Mouse (Mus musculus) intestine, postnatal 0 days (tissue): ENCODE measurements at regions not wholly inside any gene's neighbourhood (a gene's known extent, or its start where the extent isn't known, plus 50 kb on each side); places are given as distances from the start of the nearest gene placed in this dataset.

Experiments used
- ATAC-seq: fragments of 200-750 bp; cut with Nextera tagmentation; 2 replicates; pipeline ENCODE4 v1.8.0; 2017; ENCODE audit warnings: mild to moderate bottlenecking, moderate TSS enrichment, moderate library complexity
- H3K27ac ChIP-seq: fragments of 300-500 bp; sonication (generic); 2 replicates; pipeline ENCODE4 v1.5.1; 2014; ENCODE audit warnings: mild to moderate bottlenecking, low read depth, low read length, moderate library complexity
- H3K27me3 ChIP-seq: fragments of 300-500 bp; sonication (generic); replicated peaks from 2 replicates; pipeline ENCODE4 v1.6.1; 2014; ENCODE audit warnings: low read length, mixed read lengths; ENCODE audit not compliant: control insufficient read depth, insufficient read depth
- H3K36me3 ChIP-seq: fragments of 300-500 bp; sonication (generic); 2 replicates; pipeline ENCODE4 v1.6.1; 2014; ENCODE audit warnings: mild to moderate bottlenecking, moderate library complexity; ENCODE audit not compliant: control insufficient read depth, insufficient read depth
- H3K4me1 ChIP-seq: fragments of 300-500 bp; sonication (generic); replicated peaks from 2 replicates; pipeline ENCODE4 v1.6.1; 2014; ENCODE audit warnings: antibody characterized with exemption, low read length, mixed read lengths; ENCODE audit not compliant: control insufficient read depth, insufficient read depth
- H3K4me2 ChIP-seq: fragments of 300-500 bp; sonication (generic); replicated peaks from 2 replicates; pipeline ENCODE4 v1.6.1; 2014; ENCODE audit warnings: low read depth, mild to moderate bottlenecking, moderate library complexity
- H3K4me3 ChIP-seq: fragments of 300-500 bp; sonication (generic); 2 replicates; pipeline ENCODE4 v1.5.1; 2014; ENCODE audit warnings: low read depth, low read length
- H3K9ac ChIP-seq: fragments of 300-500 bp; sonication (generic); 2 replicates; pipeline ENCODE4 v1.6.1; 2014; ENCODE audit warnings: mild to moderate bottlenecking, low read depth, low read length
- H3K9me3 ChIP-seq: fragments of 300-500 bp; sonication (generic); 2 replicates; pipeline ENCODE4 v1.6.1; 2016; ENCODE audit warnings: mixed run types; ENCODE audit not compliant: control insufficient read depth
- CTCF ChIP-seq: sonication (generic); IDR thresholded peaks from 2 replicates; pipeline ENCODE4 v1.5.1; 2016; ENCODE audit warnings: low read depth, mild to moderate bottlenecking, control low read depth, antibody characterized with exemption, moderate library complexity
- WGBS: fragments of 180-500 bp; shearing (Covaris S2); extraction: QIAGEN DNeasy Blood & Tissue Kit; methylation state at CpG from one replicate; pipeline ENCODE4 v1.1.7; 2014; 5-methylcytosine and 5-hydroxymethylcytosine counted together

DNA sequence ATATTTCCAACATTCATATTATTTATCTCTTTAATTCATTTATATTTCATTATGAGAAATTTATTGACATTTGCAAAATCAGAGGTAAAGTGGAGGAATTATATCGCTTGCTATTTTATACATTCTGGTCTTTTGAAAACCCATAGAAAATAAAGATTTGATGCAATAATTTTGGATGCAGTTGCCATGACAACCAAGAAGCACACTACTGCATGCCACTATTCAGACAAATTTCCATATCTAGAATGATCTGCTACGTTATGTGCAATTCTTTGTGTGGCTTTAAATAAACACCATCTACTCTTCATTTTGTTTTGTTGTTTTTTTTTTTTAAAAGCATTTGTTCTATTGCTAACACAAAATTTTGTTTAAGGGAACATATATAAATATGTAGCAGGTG lies 474.4 kb downstream of the Pcdh18 start:
- Histone ChIP-seq H3K27me3 (no peaks in the 10 kb centered on the region), H3K4me3 (no peak overlapping the region), H3K9ac (no peak overlapping the region), H3K4me1 (no peaks in the 10 kb centered on the region), H3K9me3 (no peaks in the 10 kb centered on the region), H3K4me2 (no peak overlapping the region), H3K36me3 (no peaks in the 10 kb centered on the region), H3K27ac (no peak overlapping the region)
- ATAC-seq: no peak
- no peak for TF ChIP-seq CTCF
- 85% methylated on average over 2 of the region's 2 CpGs for WGBS

DNA sequence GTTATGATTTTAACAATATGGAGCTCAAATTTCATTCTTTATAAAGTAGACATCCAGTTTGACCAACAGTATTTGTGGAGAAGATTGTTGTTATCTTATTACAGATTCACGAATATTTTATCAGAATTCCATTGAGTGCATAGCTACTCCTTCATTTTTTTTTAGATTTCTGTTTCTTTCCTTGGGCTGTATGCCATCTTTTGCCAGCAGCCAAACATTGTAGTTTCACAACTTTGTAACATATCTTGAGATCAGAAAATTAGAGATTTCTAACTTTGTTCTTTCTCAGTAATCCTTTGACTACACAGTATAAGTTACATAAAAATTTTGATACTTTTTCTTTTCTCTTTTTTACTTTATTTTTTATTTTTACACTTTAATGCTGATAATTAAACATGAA lies 478.8 kb downstream of the Pcdh18 start:
- Histone ChIP-seq H3K9me3 (no peaks in the 10 kb centered on the region), H3K9ac (no peak overlapping the region), H3K4me1 (no peaks in the 10 kb centered on the region), H3K4me2 (no peak overlapping the region), H3K27me3 (no peaks in the 10 kb centered on the region), H3K4me3 (no peak overlapping the region), H3K27ac (no peak overlapping the region), H3K36me3 (no peaks in the 10 kb centered on the region)
- no peak for ATAC-seq
- no peak for TF ChIP-seq CTCF
- 74% methylated on average over 1 of the region's 1 CpGs for WGBS

DNA sequence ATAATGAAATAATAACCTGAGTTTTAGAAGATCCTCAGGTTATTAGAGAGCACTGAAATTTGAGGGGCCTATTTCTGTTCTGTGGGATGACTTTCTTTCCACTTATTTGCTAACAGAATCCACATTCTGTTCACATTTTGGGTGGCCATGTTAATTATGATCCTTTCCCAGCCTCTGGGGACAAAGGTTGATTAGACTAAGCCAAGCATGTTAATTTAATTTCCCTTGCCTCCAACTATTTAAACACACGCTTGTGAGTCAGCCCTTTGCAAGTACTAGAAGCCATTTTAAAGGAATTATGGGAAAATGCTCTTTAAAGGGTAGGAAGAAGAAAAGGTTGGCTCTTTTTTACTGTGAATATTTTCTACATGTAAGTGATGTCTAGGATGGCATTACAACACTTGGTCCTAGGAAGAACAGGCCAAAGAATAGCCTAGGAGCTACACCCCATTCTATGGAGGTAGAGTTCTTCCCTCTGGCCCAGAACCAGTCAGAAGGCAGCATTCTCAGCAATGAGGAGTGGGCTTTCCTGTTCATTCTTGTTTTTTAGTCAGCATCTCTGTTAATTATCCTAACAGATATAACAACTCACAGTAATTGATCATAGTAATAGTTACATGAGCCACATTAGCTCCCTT lies 482.7 kb downstream of the Pcdh18 start:
- H3K9ac ChIP-seq: no peak overlapping the region
- H3K27ac ChIP-seq: no peak overlapping the region
- H3K4me2 ChIP-seq: no peak overlapping the region
- no peaks in the 10 kb centered on the region for H3K27me3 ChIP-seq
- ATAC-seq: no peak
- no peak for TF ChIP-seq CTCF
- no peak overlapping the region for H3K4me3 ChIP-seq
- 76% methylated on average over 1 of the region's 1 CpGs for WGBS
- no peaks in the 10 kb centered on the region for H3K4me1 ChIP-seq
- H3K9me3 ChIP-seq: no peaks in the 10 kb centered on the region
- H3K36me3 ChIP-seq: no peaks in the 10 kb centered on the region

DNA sequence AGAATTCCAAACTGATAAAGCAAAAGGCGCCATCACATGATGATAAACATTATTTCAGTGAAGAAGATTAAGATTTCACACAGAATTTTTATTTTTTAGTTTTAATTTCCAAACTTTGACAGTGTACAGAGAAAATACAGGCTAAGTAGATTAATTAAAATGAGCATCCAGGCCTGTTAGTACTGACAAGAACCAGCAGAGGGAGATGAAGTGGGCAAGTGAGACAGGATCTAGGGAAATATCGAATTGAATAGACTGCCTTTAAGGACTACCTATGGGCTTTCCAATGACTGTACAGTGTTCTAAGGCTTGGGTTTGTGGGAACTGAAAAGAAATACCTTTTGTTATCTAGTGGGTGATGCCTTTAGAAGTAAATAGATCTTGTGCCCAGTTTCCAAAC lies 491.1 kb downstream of the Pcdh18 start:
- Histone ChIP-seq H3K27me3 (no peaks in the 10 kb centered on the region), H3K9me3 (no peaks in the 10 kb centered on the region), H3K9ac (no peak overlapping the region), H3K36me3 (no peaks in the 10 kb centered on the region), H3K4me2 (no peak overlapping the region), H3K4me1 (no peaks in the 10 kb centered on the region), H3K27ac (no peak overlapping the region), H3K4me3 (no peak overlapping the region)
- 69% methylated on average over 2 of the region's 2 CpGs for WGBS
- TF ChIP-seq CTCF: peak; percentile 60
- ATAC-seq: no peak
